Mouse (Mus musculus) kidney, postnatal 0 days (tissue): ENCODE measurements at regions not wholly inside any gene's neighbourhood (a gene's known extent, or its start where the extent isn't known, plus 50 kb on each side); places are given as distances from the start of the nearest gene placed in this dataset.
A peak's percentile ranks its signal among the peaks of the same experiment; 100 is the strongest.

Experiments
- ATAC-seq: fragments of 200-750 bp; cut with Nextera tagmentation; replicated peaks from 2 replicates; pipeline ENCODE4 v1.8.0; 2017; ENCODE audit warnings: low read depth, moderate number of reproducible peaks, moderate TSS enrichment, moderate library complexity; ENCODE audit not compliant: low FRiP score
- DNase-seq: peaks from one replicate; pipeline ENCODE4 v3.0.0-alpha.2; 2016; ENCODE audit warnings: low spot score
- H3K27ac ChIP-seq: fragments of 300-500 bp; sonication (generic); 2 replicates; pipeline ENCODE4 v1.5.1; 2014; ENCODE audit warnings: mild to moderate bottlenecking
- H3K27me3 ChIP-seq: fragments of 300-500 bp; sonication (generic); 2 replicates; pipeline ENCODE4 v1.6.1; 2014; ENCODE audit warnings: low read length, mixed read lengths; ENCODE audit not compliant: insufficient read depth
- H3K36me3 ChIP-seq: fragments of 300-500 bp; sonication (generic); 2 replicates; pipeline ENCODE4 v1.6.1; 2014; ENCODE audit warnings: low read length, mixed read lengths; ENCODE audit not compliant: insufficient read depth
- H3K4me1 ChIP-seq: fragments of 300-500 bp; sonication (generic); replicated peaks from 2 replicates; pipeline ENCODE4 v1.6.1; 2014; ENCODE audit warnings: antibody characterized with exemption, low read length, mixed read lengths; ENCODE audit not compliant: insufficient read depth
- H3K4me2 ChIP-seq: fragments of 300-500 bp; sonication (generic); 2 replicates; pipeline ENCODE4 v1.6.1; 2014; ENCODE audit warnings: mild to moderate bottlenecking, low read length, moderate library complexity, mixed read lengths
- H3K4me3 ChIP-seq: fragments of 300-500 bp; sonication (generic); replicated peaks from 2 replicates; pipeline ENCODE4 v1.5.1; 2014; ENCODE audit warnings: low read depth, low read length
- H3K9ac ChIP-seq: fragments of 300-500 bp; sonication (generic); 2 replicates; pipeline ENCODE4 v1.6.1; 2014; ENCODE audit warnings: low read depth, low read length
- H3K9me3 ChIP-seq: fragments of 300-500 bp; sonication (generic); replicated peaks from 2 replicates; pipeline ENCODE4 v1.6.1; 2016; ENCODE audit warnings: low read length, inconsistent platforms, mixed read lengths
- CTCF ChIP-seq: IDR thresholded peaks from 2 replicates; pipeline ENCODE4 v1.5.1; 2016; ENCODE audit warnings: antibody characterized with exemption, low read depth, mild to moderate bottlenecking, moderate library complexity
- WGBS: fragments of 180-500 bp; shearing (Covaris S2); extraction: QIAGEN DNeasy Blood & Tissue Kit; methylation state at CpG from one replicate; pipeline ENCODE4 v1.1.7; 2014; 5-methylcytosine and 5-hydroxymethylcytosine counted together

GRCm38 (mm10) chr7:130036845-130037572 is 445.3 kb downstream of the Wdr11 start:
- no peaks in the 10 kb centered on the region for H3K36me3 ChIP-seq
- 0 out of 2 replicates have a peak overlapping the region, but pooled peaks have one; percentile 2 for H3K27ac ChIP-seq
- H3K9ac ChIP-seq, result no peak overlapping the region
- DNase-seq (no peak), ATAC-seq (no peak)
- 66% methylated on average over 8 of the region's 8 CpGs for WGBS
- no peak overlapping the region for H3K4me2 ChIP-seq
- no peak overlapping the region for H3K4me3 ChIP-seq
- no peaks in the 10 kb centered on the region for H3K27me3 ChIP-seq
- no peaks in the 10 kb centered on the region for H3K9me3 ChIP-seq
- H3K4me1 ChIP-seq, result no peaks in the 10 kb centered on the region
- no peak for TF ChIP-seq CTCF

DNA sequence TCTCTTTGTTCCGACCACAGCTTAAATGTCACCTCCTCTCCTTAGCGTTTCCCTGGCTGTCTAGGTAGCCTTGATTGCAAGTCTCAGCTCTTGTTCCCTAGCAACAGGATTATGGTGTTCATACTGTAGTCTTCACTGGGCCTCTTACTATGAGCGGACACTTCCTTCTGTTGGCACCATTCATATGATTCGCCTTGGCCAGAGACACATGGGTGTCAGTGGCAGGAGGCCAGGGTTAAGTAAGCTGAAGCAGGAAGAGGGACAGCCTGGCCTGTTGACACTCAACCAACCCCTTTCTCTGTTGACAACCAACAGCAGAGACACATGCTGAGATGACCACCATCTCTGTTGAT is 445.9 kb downstream of the Wdr11 start:
- WGBS, result 75% methylated on average over 4 of the region's 4 CpGs
- no peaks in the 10 kb centered on the region for H3K27me3 ChIP-seq
- H3K36me3 ChIP-seq, result no peaks in the 10 kb centered on the region
- no peak for ATAC-seq
- DNase-seq, result no peak
- no peak overlapping the region for H3K9ac ChIP-seq
- no peak overlapping the region for H3K4me2 ChIP-seq
- H3K4me3 ChIP-seq, result no peak overlapping the region
- no peak overlapping the region for H3K27ac ChIP-seq
- no peaks in the 10 kb centered on the region for H3K4me1 ChIP-seq
- H3K9me3 ChIP-seq, result no peaks in the 10 kb centered on the region
- no peak for TF ChIP-seq CTCF

GRCm38 (mm10) chr7:130040596-130040995 is 448.9 kb downstream of the Wdr11 start:
- no peak for ATAC-seq
- H3K27me3 ChIP-seq, result no peaks in the 10 kb centered on the region
- H3K27ac ChIP-seq, result no peak overlapping the region
- H3K36me3 ChIP-seq, result no peaks in the 10 kb centered on the region
- 75% methylated on average over 8 of the region's 8 CpGs for WGBS
- no peak overlapping the region for H3K4me3 ChIP-seq
- TF ChIP-seq CTCF, result no peak
- H3K9me3 ChIP-seq, result no peaks in the 10 kb centered on the region
- DNase-seq, result no peak
- no peak overlapping the region for H3K4me2 ChIP-seq
- peaks cover 3% of the 10 kb centered on the region; the same call in 1 of the 2 replicates for H3K4me1 ChIP-seq
- no peak overlapping the region for H3K9ac ChIP-seq

DNA sequence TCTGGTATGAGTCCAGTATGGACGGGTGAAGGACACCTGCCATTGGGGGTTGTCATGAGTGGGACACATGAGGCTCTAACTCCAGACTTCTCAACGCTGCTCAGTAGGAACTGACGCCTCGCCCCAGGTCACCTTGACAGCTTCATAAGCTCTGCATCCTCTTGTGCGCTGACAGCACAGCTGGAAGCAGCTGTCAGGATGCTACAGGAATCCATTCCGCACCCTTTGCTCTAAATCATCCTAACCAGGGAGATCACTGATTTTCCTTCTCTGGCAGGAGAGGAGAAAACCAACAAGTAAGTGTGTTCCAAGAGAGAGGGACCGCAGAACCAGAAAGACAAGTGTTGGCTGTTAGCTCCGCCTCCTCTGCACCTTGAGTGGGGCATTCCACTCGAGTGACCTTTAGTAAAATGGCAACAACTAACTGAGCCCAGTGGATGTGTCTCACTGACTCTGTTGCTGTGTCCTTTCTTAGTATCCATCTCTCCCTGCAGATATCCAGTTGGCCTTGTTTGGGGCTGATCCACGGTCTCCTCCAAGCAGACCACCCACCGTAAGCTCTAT is 449.8 kb downstream of the Wdr11 start:
- Histone ChIP-seq H3K36me3 (no peaks in the 10 kb centered on the region), H3K9me3 (no peaks in the 10 kb centered on the region), H3K27ac (no peak overlapping the region), H3K27me3 (no peaks in the 10 kb centered on the region), H3K4me3 (no peak overlapping the region), H3K9ac (no peak overlapping the region), H3K4me2 (no peak overlapping the region), H3K4me1 (peaks cover 3% of the 10 kb centered on the region; the same call in 1 of the 2 replicates)
- DNase-seq (no peak), ATAC-seq (no peak)
- TF ChIP-seq CTCF, result no peak
- WGBS, result 69% methylated on average over 11 of the region's 11 CpGs

GRCm38 (mm10) chr7:130042296-130042910 is 450.7 kb downstream of the Wdr11 start:
- ATAC-seq, result no peak
- H3K27ac ChIP-seq, result no peak overlapping the region
- peaks cover 3% of the 10 kb centered on the region; the same call in 1 of the 2 replicates for H3K4me1 ChIP-seq
- H3K4me3 ChIP-seq, result no peak overlapping the region
- H3K4me2 ChIP-seq, result no peak overlapping the region
- DNase-seq, result no peak
- H3K9me3 ChIP-seq, result no peaks in the 10 kb centered on the region
- no peaks in the 10 kb centered on the region for H3K36me3 ChIP-seq
- 69% methylated on average over 5 of the region's 5 CpGs for WGBS
- H3K27me3 ChIP-seq, result no peaks in the 10 kb centered on the region
- no peak overlapping the region for H3K9ac ChIP-seq
- no peak for TF ChIP-seq CTCF

GRCm38 (mm10) chr7:130043397-130044234 is 452.0 kb downstream of the Wdr11 start:
- H3K4me3 ChIP-seq, result no peak overlapping the region
- H3K27me3 ChIP-seq, result no peaks in the 10 kb centered on the region
- ATAC-seq (peak; percentile 39; the same call in 1 of the 2 replicates), DNase-seq (no peak)
- H3K27ac ChIP-seq, result no peak overlapping the region
- TF ChIP-seq CTCF, result no peak
- H3K36me3 ChIP-seq, result no peaks in the 10 kb centered on the region
- WGBS, result 33% methylated on average over 21 of the region's 21 CpGs
- H3K4me1 ChIP-seq, result peaks cover 3% of the 10 kb centered on the region; the same call in 1 of the 2 replicates
- H3K9ac ChIP-seq, result no peak overlapping the region
- H3K4me2 ChIP-seq, result no peak overlapping the region
- H3K9me3 ChIP-seq, result no peaks in the 10 kb centered on the region
